Mouse (Mus musculus): ENCODE data around the gene Nkiras1.
"Not testable (repeated sequence)": the region's sequence is repeated elsewhere in the genome, so short reads cannot be mapped to it uniquely, and the experiment has no call there.

DNA sequence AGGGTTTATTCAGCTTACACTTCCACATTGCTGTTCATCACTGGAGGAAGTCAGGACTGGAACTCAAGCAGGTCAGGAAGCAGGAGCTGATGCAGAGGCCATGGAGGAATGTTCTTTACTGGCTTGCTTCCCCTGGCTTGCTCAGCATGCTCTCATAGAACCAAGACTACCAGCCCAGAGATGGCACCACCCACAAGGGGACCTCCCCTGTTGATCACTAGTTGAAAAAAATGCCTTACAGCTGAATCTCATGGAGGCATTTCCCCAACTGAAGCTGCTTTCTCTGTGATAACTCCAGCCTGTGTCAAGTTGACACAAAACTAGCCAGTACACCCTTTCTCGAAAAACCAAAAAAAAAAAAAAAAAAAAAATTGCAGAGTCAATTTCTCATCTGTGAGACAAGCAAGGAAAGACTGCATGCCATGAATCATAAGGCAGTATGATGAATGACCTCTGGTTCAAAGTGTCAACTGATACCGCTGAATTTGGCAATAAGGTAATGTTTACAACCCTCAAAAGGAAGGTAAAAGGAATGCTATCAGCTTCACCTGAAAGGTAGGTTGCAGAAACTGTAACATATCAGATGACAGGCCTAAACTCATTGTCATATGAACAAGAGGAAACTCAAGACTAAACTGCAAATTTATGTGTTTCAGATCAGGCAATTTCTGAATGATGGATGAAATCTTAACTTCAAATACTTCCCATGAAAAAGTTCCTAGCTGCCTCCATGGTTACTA, 34.3 kb upstream of the Nkiras1 start:
- TF ChIP-seq CTCF, EP300 (IDR thresholded peaks at IDR 0.05; ENCODE audit: low read depth): not testable (repeated sequence)

All from heart, postnatal 0 days (tissue).